Mouse (Mus musculus) cerebellum, postnatal 25 days (tissue): ENCODE results near the gene Tmprss4.

Experiments used
- DNase-seq, 2 experiments: peaks; one replicate each; pipeline ENCODE4 v3.0.0; 2021; ENCODE audit warnings: mixed read lengths in 2 of 2

Gene Tmprss4

DNA sequence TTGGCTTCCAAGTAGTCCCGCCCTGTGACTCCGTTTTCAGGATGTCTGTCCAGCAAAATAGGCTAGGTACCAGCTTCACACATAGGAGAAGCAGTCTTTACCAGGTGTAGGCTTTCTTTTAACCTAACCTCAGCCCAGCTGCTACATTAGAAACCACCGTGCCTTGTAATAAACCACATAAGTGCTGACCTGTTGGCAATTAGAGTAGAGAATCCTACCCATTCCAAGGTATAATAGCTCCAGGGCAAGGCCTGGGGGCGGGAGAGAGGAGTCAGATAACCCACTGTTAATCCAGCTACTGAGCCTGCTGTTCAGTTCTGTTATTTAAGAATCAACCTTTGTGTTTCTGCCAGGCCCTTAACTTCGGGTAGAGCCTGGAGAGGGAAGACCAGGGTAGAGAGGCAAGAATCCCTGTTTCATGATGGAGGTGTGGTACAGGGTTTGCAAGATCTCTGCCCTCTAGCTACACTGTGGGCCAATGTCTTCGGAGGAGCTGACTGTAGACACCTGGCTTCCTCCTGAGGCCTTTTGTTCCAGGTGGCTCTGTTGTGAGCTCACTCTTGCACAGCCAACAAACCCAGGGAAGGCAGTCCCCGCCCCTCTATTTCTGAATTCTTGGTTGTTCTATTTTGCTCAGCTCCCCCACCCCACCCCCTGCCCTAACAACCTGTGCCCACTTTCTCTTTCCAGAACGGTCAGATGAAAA is 7.6 kb downstream of the Tmprss4 start:
- DNase-seq = no peak

DNA sequence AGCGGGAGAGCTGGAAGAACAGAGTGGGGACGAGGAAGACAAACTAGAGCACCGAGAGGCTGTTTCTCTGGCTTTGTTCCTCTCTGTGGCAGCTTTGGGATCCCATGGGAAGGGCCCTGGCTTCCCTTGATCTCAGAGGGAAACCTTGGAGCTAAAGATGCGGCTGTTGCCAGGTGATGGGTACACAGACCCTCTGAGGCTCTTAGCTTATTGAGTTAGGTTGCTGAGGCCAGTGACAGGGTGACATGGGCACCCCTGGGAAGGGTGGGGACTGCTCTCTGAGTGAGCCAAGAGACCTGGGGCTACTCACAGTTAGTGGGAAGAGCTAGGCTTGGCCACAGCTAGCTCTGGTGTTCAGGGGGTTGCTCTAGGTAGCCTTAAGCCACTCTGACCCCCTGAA is 8.4 kb downstream of the Tmprss4 start:
- no peak for DNase-seq

DNA sequence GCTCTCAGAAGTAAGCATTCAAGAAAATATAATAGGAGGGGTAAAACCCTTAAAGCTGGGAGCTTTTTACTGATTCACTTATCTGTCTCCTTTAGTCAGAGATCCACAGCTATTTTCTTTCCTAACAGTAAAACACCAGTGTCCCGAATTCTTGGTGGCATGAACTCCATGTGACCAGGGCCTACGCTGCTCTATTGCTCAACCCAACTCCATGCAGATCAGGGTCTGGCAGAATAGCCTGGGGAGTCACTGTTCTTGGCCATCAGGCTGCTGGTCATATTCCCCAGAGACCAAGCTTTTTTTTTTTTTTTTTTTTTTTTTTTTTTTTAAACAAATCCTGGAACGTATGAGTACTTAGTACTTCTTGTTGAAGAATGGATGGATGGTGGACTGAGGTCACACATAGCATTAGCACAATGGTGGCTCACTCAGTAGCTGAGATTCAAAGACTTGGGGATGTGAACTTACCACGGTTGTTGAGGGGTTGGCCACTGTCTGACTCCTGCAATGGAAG is 14.2 kb downstream of the Tmprss4 start:
- no peak for DNase-seq

DNA sequence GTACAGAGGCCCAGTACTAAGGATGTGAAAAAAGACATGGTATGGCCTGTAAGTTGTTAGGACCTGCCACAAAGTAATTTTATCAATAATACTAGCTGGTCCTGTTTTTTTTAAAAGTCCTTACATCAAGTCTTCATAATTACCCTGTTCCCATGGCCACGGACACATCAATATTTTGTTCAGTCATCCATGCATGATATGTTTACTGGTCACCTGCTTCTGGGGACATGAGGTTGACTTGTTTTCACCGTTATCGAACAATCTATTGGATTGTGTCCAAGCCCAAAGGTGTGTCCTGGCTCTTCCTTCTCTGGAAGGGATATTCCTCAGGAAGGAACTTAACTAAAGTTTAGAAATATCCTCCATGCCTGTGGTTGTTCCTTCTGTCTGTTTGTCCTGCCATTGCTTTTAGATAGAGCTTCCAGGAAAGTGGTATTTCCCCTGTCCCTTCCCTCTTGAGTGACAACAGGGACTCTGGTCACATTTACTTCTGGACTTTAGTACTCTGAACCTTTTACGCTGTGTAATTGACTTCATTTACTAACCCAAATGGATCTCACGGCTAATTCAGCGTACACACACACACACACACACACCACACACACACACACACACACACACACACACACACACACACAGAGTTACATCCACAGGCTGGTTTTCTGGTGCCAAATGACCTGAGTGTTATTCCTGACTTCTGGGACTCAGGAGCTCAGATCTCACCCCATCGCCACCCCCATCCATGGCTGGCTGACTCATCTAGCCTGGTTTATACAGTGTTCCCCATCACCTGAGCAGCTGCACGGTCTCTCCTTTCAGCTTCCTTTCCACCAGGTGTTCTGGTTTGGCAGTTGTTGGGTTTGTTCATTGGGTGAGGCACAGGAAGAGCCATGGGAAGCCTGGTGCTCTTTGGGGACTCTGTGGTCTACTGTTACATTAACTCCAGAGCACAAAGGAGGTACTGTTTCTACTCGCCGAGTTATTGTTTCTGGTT is 15.0 kb downstream of the Tmprss4 start:
- no peak for DNase-seq

DNA sequence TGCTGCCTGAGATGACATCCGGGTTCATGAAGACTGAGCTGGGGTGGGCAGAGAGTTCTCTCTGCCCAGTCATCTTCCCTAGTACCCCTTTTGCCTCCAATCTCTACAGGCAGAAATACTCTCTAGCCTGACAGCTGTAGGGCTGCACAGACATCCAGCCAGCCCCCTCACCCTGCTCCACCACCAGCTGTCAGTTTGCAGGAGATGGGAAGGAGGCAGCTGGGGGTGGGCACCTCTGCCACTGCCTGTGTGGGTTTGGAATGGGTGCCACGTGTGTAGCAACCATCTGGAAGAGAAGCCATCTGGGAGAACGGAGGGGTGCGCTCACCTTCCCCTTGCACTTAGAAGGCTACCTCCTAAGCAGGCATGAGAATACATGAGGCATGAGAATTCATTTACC is 18.6 kb downstream of the Tmprss4 start:
- no peak for DNase-seq

DNA sequence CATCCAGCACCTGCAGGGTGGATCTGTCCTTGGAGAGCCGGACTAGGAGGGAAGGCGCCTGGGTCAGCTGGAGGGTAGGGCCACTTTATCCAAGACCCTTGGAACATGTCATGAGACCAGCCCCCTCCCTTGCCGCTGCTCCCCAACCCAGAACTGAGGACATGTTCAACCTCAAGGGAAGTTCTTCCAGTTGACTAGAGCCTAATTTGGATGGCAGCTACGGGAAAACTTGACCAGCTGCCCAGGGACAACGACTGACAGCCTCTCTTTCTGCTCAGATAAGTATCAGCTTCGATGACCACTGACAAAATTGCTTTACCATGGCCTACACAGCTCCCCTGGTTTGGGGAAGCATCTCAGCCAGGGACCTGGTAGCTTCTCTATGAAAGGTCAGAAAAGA is 20.6 kb downstream of the Tmprss4 start:
- peak; percentile 13 to 15 for DNase-seq

DNA sequence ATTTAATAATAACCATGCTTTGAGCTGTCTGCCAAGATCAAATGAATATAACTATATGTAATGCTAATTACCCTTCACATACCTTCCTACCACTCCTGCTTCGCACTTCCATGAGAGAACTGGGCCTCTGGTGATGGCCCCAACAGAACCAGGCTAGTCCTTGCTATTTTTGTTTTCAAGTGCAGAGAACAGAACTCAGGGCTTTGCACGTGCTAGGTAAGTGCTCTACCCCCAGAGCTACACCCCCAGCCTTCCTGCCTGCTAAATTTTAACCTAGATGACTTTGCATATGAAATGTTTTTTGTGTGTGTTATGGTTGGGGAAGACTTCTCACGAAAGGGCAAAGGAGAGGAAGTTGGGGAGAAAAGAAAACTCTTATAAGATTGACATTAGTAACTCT is 21.4 kb downstream of the Tmprss4 start:
- DNase-seq = no peak

DNA sequence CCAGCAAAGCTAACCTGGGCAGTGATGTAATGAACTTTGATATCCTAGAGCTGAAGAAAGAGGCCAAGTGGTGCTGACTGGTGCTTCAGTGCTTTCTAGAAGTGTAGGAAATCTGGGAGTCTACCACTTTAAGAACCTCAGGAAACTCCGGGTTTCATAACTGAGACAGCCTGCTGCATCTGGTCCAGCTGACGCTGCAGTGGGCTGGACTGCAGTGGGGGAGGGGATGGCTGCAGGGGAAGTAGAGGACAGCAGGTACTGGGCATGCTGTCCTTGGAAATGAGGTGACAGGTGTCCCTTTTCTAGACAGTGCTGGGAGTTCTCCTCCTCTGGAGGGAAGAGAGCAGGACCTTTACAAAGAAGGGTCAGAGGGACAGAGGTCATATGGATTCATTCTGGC is 22.1 kb downstream of the Tmprss4 start, which contains the start of gene BC049352:
Gene BC049352 (plus strand): TSS at position 238 of the 400 bp plus-strand sequence.
- DNase-seq = no peak

DNA sequence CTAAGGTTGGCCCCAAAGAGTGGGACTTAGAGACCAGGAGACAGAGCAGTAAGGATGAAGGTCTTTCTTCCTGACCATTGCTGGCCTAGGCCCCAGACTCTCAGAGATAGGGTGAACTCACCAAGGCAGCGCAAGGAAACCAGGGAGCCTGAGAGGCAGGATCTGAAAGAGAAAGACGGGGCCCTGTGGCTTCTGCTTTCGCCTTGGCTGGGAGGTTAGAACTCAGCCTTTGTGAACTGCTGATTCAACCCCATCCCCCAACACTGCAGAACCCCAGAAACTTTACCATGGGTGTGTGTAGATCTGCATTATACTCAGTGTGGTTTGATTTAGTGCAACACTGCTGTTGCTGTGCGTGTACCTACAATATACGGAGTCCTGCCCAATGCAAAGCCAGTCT is 24.6 kb downstream of the Tmprss4 start:
- DNase-seq = no peak

DNA sequence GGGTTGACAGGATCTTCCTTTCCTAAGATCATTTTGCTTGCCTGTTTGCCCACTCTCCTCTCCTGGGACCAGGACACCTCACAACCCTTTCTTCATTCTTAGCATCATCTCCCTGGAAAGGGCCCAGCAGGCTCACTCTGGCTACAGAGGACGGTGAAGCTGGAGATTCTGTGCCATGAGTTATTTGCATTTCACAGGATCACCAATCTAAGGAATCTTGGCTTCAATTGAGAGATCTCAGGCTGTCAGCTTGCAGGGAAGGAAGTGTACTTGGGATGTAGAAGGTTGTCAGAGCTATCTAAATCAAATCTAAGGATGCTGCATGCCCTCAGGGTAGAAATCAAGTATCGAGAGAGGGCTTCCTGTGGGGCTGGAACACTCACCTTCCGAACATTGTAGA is 30.4 kb downstream of the Tmprss4 start:
- no peak for DNase-seq

DNA sequence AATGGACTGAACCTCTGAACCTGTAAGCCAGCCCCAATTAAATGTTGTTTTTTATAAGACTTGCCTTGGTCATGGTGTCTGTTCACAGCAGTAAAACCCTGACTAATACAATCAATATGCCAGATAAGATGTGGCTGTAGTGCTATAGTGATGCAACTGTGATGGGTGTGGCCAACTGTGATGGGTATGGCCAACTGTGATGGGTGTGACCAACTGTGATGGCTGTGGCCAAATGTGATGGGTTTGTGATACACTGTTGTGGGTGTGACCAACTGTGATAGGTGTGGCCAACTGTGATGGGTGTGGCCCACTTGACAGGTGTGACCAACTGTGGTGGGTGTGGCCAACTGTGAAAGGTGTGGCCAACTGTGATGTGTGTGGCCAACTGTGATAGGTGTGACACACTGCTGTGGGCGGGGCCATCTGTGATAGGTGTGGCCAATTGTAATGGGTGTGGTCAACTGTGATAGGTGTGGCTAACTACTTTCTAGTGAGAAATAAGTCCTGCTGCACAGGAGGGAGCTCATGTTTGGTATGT is 32.8 kb downstream of the Tmprss4 start:
- DNase-seq = no peak

DNA sequence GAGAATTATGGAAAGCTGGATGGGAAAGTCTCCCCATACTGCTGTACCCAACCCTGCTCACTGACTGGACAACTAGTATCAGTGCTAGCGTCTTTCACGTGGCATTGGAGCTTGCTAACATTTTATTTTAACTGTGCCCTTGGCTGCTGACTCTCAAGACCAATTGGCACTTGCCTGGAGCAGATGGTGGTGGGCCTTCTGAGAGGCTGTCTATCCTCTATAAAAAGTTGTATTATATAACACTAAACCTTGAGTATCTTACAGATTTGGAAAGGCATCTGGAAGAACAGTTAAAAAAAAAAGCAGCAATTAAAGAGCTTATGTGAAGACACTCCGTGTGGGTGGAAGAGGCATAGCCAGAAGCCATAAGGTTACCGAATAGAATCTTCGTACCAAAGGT is 33.7 kb downstream of the Tmprss4 start:
- no peak for DNase-seq

DNA sequence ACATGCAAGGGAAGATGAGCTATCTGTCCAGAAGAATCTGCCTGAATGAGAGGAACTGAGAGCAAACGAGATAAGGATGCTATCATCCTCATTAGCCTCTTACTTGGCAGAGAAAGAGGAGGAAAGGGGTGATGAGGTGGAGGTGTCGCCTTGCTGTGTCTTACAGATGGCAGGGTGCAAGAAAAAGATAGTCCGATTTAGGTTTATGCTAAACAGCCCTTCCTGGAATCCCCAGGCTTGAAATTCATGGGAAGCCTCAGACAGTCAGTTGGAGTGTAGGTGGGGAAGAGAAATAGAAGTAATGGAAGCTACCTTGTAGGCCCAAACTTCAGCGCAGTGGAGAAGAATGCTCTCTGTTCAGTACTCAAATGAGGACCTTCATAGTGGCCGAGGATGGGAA is 36.0 kb downstream of the Tmprss4 start:
- DNase-seq = no peak

DNA sequence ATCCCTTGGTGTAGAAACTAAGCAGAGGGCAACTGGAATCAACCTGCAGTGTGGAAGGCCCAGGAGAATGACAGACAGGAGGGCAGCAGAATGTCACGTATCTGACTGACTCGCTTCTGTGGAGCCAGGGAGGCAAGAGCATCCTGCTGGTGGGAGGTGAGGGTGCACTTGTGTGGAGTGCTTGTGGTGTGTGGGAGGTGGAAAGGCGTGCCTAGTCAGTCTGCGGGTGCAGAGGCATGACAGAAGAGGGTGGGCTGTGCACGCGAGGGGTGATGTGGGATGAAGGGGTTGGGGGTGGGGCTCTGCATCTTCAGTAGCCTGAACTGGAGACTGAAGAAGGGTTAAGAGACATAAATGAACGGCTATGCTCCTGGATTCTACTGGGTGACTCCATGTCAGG is 50.5 kb downstream of the Tmprss4 start:
- DNase-seq = no peak

DNA sequence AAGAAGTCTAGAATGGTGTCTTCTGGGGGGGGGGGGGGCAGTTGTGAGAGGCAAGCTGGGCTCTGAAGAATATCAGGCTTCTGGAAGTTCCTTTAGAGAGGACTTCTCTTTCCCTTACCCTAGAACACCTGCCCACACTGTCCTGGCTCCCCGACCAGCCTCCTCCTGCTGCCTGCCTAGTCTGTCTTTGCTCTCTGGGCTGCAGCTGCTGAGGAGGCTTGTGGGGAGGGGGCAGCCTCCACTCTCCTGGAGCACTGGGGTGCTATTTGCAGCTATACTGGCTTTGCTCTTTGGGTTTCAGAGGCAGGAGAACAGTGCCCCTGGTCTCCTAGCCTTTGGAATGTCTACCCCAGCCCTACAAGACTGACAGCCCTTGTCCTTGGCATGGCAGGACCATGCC is 53.0 kb downstream of the Tmprss4 start:
- DNase-seq = no peak

DNA sequence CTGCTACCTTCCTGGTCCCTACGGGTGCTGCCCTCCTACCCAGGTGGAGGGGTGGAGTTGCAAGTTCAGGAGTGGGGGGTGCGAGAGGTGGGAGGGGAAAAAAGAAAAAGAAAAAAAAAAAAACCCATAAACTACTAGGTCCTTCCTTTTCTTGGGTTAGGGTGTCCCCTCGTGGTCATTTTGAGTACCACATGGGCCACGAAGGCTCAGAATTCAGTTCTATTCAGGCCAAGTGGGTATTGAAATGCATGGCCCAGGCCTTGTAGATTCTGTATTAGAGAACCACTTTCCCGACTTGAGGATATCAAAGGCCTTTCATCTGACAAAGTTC is 57.7 kb downstream of the Tmprss4 start:
- DNase-seq = peak; percentile 85 to 90

DNA sequence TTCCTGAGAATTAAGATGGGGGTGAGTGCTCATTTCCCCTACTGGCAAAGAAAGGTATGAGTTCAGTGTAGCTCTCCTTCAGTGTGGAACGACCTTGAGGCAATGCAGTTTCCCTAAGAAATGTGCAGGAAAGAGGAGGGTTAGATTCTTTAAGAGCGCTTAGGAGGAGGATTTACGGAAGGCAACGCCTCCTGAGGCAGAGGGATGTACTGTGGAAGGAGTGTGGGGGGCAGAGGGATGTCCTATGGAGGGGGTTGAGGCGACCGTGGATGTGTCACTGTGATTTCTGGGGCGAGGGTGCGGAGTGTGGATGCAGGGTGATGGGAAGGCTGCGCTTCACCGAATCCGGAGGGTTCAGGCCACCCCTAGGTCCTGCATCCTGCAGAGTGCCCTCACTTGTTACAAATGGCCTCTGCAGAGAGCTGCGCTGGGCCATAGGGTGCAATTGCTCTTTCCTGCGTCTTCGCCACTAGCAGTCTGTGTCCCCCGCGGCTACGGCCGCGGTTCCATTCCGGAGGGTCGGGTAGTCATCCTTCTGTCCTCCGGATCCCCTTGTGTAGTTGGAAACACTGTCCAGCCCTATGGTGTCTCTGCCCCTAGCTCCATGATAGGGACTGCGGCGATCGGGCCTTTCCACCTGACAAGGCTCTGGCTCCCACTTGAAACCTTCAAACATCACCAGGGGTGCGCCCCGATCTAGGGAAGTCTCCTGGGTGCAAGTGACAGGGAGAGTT is 58.2 kb downstream of the Tmprss4 start:
- DNase-seq = no peak

DNA sequence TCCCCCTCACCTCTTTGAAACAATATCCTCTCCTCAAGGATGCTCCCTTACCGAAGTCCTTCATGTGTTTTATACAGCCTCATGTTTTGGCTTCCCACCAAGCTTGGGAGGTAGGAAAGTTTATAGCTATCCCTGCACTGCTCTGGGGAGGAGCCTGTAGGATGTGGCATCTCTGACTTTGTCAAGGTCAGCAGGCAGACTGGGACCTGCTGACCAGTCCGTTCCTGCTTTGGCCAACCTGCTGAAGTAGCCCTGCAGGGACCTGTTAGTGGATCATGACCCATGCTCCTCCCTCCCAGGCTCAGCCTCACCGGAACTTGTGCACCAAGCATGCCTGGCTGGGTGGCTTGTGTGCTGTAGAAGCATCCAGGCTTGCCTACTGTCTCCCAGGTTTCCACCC is 61.2 kb downstream of the Tmprss4 start:
- peak in 1 of 2 experiments; percentile 6 for DNase-seq

DNA sequence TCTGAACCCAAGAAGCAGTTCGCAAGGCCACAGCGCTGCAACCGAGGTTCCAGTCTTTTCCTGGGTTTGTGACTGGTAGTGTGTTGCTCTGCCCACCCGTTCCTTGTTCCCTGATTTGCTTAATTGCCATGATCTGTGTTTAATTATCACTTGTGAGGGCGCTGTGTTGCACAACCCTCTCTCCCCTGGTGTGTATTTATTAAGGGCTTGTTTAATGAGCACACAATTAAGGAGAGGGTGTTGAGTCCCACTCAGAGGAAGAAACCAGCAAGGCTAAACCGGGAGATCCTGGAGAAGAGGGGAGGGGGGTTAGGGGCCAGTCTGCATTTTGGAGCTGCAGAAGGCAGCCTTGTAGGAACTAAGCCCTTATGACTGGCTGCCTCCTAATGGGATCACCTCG is 62.9 kb downstream of the Tmprss4 start:
- DNase-seq = no peak

DNA sequence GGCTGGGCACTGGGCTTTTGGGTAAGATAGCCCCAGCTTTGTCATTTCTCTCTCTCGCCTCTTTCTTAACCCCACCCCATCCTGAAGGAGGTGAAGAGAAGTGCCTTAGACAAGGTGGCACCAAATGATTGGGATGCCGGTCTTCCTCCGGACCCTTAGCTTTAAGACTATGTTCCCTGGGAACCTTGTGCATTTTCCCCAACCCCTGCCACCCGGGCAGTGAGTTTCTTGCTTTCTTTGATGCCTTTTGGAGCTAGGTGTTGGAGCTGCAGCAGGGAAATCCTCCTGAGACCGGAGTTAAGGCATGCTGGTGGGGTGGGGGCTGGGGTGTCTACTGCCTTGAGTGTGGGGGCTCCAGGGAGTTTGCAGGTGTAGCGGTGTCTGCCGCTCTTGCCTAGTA is 64.8 kb downstream of the Tmprss4 start:
- peak in 1 of 2 experiments; percentile 2 for DNase-seq

DNA sequence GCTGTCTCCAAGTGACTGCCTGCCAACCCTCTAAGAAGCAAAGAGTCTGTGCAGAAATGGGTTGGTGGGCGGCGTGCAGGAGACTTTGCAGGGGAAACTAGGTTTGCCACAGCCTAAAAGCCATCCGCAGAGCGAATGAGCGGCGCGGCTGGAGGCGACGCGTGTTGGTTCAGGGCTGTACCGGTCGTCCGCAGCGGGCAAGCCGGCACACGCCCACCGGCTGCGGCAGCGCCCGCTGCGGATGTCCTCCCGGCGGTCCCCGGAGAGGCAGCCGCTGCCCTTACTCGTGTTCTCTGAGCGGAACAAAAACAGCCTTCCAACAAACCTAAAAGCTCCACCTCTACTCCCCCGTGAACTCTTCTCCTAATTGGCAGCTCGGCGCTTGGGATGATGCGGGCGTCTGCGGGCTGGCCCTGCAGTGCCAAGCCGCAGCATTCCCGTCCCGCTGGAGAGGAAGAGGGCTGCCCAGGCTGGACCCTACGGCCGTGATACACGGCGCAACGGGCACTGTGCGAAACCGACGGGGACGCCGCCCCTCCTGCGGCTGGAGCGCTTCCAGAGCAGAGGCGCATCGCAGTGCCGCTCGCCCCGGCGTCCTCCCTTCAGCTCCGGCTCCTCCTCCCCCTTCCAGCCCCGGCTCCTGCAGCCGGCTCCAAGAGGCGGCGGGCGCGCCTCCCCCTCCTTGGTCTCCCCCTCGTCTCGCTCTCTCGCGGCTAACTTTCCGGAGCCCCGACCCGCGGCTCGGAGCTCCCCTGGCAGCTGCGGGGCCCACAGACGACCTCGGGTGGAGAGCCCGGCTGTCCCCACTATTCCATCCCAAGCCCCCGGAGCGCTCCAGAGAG is 65.5 kb downstream of the Tmprss4 start, which contains the start of gene Scn4b:
Gene Scn4b (plus strand): TSS at position 205 of the 842 bp plus-strand sequence.
- peak; percentile 48 to 61 for DNase-seq
